Mouse (Mus musculus) heart, postnatal 0 days (tissue): ENCODE data around the gene Spint3.

Experiments used
- CTCF ChIP-seq: IDR thresholded peaks from 2 replicates; pipeline ENCODE4 v1.5.1; 2016; ENCODE audit warnings: antibody characterized with exemption, control low read depth, low read depth
- EP300 ChIP-seq: IDR thresholded peaks from 2 replicates; pipeline ENCODE4 v1.6.1; 2016; ENCODE audit warnings: antibody characterized with exemption, low read depth

DNA sequence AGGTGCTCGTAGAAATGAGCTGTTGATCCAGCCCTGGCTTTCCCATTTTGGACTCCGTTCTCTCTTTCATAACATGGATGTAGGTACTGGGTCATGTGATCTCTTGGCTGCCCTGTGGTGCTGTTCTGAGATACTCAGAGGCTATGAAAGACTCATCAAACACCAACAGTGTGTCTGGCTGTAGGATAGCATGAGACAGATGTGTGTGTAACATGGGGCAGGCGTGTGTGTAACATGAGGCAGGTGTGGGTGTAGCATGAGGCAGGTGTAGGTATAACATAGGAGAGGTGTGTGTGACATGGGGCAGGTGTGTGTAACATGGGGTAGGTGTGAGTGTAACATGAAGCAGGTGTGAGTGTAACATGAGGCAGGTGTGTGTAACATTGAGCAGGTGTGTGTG lies 42.1 kb upstream of the Spint3 start:
- TF ChIP-seq CTCF, result no peak
- no peak for TF ChIP-seq EP300
